Mouse (Mus musculus) midbrain, embryonic 11.5 days (tissue): ENCODE results near the gene Tex10. TPM values are rescaled to one million over a fixed set of nuclear protein-coding genes. Genes with fewer than 3 reads are reported as not detected.

Source experiments
- polyA plus RNA-seq: library from polyadenylated mRNA; unstranded; fragments of >200 nt; fragmentation: Nextera tagmentation; extraction: Ambion mirVana; gene quantifications from 2 replicates; pipeline ENCODE4 v1.2.1, GENCODE M21; 2014

Tex10 gene
- polyA plus RNA-seq, 1 experiment from 2014 or later, result 73.5 TPM

Other genes with a start within 250 kb of the Tex10 start
- 70.8 and 83.6 TPM in 2 replicates for gene Erp44, start 193.9 kb downstream of the Tex10 start, polyA plus RNA-seq
- 5.5 and 7.8 TPM in 2 replicates for gene Invs, start 193.7 kb downstream of the Tex10 start, polyA plus RNA-seq
- 77.6 and 81.8 TPM in 2 replicates for gene Msantd3, start 66.5 kb upstream of the Tex10 start, polyA plus RNA-seq
- gene Tmeff1, start 111.7 kb upstream of the Tex10 start, polyA plus RNA-seq, result 258 TPM in 2 replicates
- 1.6 and 2.1 TPM in 2 replicates for gene Cavin4, start 190.1 kb upstream of the Tex10 start, polyA plus RNA-seq